Mouse (Mus musculus) ES-Bruce4 (cell line): ENCODE measurements at regions not wholly inside any gene's neighbourhood (a gene's known extent, or its start where the extent isn't known, plus 50 kb on each side); places are given as distances from the start of the nearest gene placed in this dataset.

Source experiments
- CTCF ChIP-seq: IDR thresholded peaks from one replicate; pipeline ENCODE4 v1.8.1; 2011; ENCODE audit warnings: low read depth, low read length
- EP300 ChIP-seq: IDR thresholded peaks from 2 replicates; pipeline ENCODE4 v1.6.1; 2011; ENCODE audit warnings: low read depth, low read length; ENCODE audit not compliant: insufficient read depth
- POLR2A ChIP-seq: IDR thresholded peaks from one replicate; pipeline ENCODE4 v1.8.1; 2011; ENCODE audit warnings: low read length; ENCODE audit not compliant: insufficient read depth

GRCm38 (mm10) chr4:84095237-84095636, 569.9 kb downstream of the Ccdc171 start:
- TF ChIP-seq CTCF, result no peak
- no peak for TF ChIP-seq POLR2A
- TF ChIP-seq EP300, result no peak
